Mouse (Mus musculus) hindbrain, embryonic 15.5 days (tissue): ENCODE measurements around the gene Cr1l. TPM values are rescaled to one million over a fixed set of nuclear protein-coding genes. Genes with fewer than 3 reads are reported as not detected.

Experiments
- ATAC-seq: fragments of 200-750 bp; cut with Nextera tagmentation; 2 replicates; pipeline ENCODE4 v1.8.0; 2017; ENCODE audit warnings: low read depth, moderate number of reproducible peaks, moderate TSS enrichment; ENCODE audit not compliant: low FRiP score
- H3K27ac ChIP-seq: fragments of 300-500 bp; sonication (generic); replicated peaks from 2 replicates; pipeline ENCODE4 v1.5.1; 2015; ENCODE audit warnings: mild to moderate bottlenecking, inconsistent platforms
- H3K27me3 ChIP-seq: fragments of 300-500 bp; sonication (generic); 2 replicates; pipeline ENCODE4 v1.6.1; 2015; ENCODE audit warnings: control low read depth, inconsistent platforms
- H3K36me3 ChIP-seq: fragments of 300-500 bp; sonication (generic); 2 replicates; pipeline ENCODE4 v1.6.1; 2015; ENCODE audit warnings: control low read depth, inconsistent platforms
- H3K4me1 ChIP-seq: fragments of 300-500 bp; sonication (generic); replicated peaks from 2 replicates; pipeline ENCODE4 v1.6.1; 2015; ENCODE audit warnings: control low read depth, inconsistent platforms
- H3K4me2 ChIP-seq: fragments of 300-500 bp; sonication (generic); 2 replicates; pipeline ENCODE4 v1.6.1; 2015; ENCODE audit warnings: moderate library complexity, mild to moderate bottlenecking, inconsistent platforms
- H3K4me3 ChIP-seq: fragments of 300-500 bp; sonication (generic); 2 replicates; pipeline ENCODE4 v1.5.1; 2015; ENCODE audit warnings: mild to moderate bottlenecking, inconsistent platforms
- H3K9ac ChIP-seq: fragments of 300-500 bp; sonication (generic); 2 replicates; pipeline ENCODE4 v1.6.1; 2015; ENCODE audit warnings: inconsistent platforms
- H3K9me3 ChIP-seq: fragments of 300-500 bp; sonication (generic); 2 replicates; pipeline ENCODE4 v1.6.1; 2016; ENCODE audit warnings: control low read depth, inconsistent platforms
- WGBS: fragments of 180-500 bp; shearing (Covaris S2); methylation state at CpG from one replicate; pipeline ENCODE4 v1.1.7; 2015; 5-methylcytosine and 5-hydroxymethylcytosine counted together
- polyA plus RNA-seq: library from polyadenylated mRNA; unstranded; fragments of >200 nt; fragmentation: Nextera tagmentation; extraction: Ambion mirVana; gene quantifications from 2 replicates; pipeline ENCODE4 v1.2.1, GENCODE M21; 2015

Gene Cr1l
- 38.9 and 39.0 TPM in 2 replicates for polyA plus RNA-seq

DNA sequence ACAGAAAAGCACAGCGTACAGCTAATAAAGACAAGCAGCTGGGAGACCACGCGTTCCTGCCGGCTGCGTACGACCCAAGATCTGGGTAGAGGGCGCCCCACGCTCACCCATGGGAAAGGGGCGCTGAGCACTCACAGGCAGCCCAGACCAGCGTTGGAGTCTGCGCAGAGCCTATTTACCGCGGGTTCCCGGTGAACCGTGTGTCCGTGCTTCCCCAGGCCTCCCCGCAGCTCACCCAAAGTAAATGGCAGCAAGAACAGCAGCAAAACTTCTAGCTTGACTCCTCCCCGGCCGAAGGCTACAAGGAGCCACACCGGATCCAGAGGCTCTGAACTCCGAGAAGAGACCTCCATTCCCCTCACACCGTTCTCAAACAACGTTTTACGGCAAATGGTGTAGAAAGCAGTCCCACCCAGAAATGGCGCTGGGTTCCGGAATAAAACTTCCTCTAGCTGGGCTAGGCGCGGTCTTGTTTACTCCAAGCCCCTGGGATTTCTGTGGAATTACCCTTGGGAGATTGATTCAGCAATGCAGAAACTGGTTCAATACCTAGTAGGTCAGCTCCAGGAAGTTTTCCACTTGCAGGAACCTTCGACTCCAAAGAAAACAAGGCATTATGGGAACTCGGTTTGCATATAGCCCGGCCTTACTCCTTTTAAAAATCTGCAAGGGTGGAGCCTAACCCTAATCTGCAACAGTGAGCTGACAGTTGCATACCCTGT lies at the start of gene Cr1l:
TSS of gene Cr1l (minus strand) at position 634 of the 722 bp plus-strand sequence.
- peaks cover 14% of the 10 kb centered on the region for H3K36me3 ChIP-seq
- H3K4me1 ChIP-seq = peaks cover 17% of the 10 kb centered on the region
- no peaks in the 10 kb centered on the region for H3K9me3 ChIP-seq
- WGBS = under 1% methylated on average over 31 of the region's 31 CpGs
- peak within 1 kb of the TSS; percentile 61 for H3K4me3 ChIP-seq
- peak; percentile 99 for ATAC-seq
- H3K4me2 ChIP-seq = peak within 1 kb of the TSS; percentile 58
- peak within 1 kb of the TSS; percentile 92 for H3K27ac ChIP-seq
- no peaks in the 10 kb centered on the region for H3K27me3 ChIP-seq
- peak within 1 kb of the TSS; percentile 66 for H3K9ac ChIP-seq

GRCm38 (mm10) chr1:195175980-195176931 lies 44.9 kb upstream of the Cr1l start, which contains the start of gene Cr2:
TSS of gene Cr2 (minus strand) at chr1:195176716.
- Histone ChIP-seq H3K27ac (no peak within 1 kb of the TSS), H3K4me3 (peak within 1 kb of the TSS; percentile 37), H3K4me2 (peak within 1 kb of the TSS; percentile 71), H3K9me3 (no peaks in the 10 kb centered on the region), H3K36me3 (no peaks in the 10 kb centered on the region), H3K9ac (peak within 1 kb of the TSS; percentile 33; the same call in 1 of the 2 replicates), H3K27me3 (no peaks in the 10 kb centered on the region), H3K4me1 (0 out of 2 replicates have a peak, but pooled peaks cover 3% of the 10 kb centered on the region)
- 8% methylated on average over 20 of the region's 20 CpGs for WGBS
- ATAC-seq = peak; percentile 93

DNA sequence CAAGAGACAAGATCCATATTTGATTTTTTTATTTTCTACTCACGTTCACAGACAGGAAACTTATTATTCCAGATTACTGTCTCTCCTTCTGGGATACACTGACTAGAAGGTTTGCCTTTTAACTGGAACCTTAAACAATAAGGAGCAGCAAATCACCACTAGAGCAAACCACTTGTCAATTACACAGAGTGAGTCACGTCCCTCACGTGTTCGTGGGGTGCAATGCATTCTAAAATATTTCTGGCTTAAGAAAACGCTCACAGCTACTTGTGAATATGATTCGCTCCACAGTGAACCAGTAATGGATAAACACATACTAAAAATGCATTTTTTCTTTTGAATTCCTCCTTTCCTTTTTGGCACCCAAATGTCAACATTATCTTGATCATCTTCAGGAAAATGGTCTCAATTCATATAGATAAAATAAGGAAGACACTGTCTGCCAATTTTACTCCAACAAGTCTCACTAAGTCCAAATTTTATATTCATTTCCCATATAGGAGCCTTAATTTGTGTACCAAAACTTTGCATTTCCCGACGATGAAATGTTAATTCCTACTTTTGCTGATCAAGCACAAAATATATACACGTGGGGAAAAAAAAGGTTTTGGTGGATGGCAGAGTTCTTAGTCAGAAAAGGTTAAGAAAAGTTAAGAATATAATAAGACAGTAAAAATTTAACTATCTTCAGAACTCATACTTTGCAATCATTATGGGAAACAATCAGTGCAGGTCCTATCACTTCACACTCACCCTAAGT lies 33.8 kb upstream of the Cr1l start:
- no peak overlapping the region for H3K4me3 ChIP-seq
- no peak overlapping the region for H3K4me2 ChIP-seq
- 86% methylated on average over 9 of the region's 9 CpGs for WGBS
- no peaks in the 10 kb centered on the region for H3K27me3 ChIP-seq
- H3K9ac ChIP-seq = no peak overlapping the region
- H3K36me3 ChIP-seq = no peaks in the 10 kb centered on the region
- H3K4me1 ChIP-seq = no peaks in the 10 kb centered on the region
- H3K27ac ChIP-seq = no peak overlapping the region
- no peak for ATAC-seq
- no peaks in the 10 kb centered on the region for H3K9me3 ChIP-seq

DNA sequence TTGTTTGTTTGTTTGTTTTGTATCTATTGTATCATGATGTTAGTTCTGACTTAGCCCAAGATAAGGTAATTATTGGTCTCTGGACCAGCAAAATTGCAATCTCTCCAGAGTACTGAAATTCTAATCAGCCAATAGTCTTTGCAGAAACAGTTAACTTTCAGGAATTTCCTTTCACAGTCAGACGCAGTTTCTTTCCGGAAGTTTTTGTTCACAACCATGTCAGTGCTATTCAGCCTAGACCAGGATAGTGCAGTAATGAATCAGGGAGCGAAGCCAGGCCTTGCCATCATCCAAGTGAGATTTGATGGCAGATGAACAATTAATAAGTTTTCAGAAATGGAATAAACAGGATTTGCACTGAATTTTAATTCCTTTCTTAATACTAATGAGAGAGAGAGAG lies 684 bp upstream of the Cr1l start:
- H3K4me2 ChIP-seq = peak overlapping the region; percentile 58
- WGBS = 63% methylated on average over 3 of the region's 3 CpGs
- no peak for ATAC-seq
- peaks cover 11% of the 10 kb centered on the region for H3K36me3 ChIP-seq
- no peaks in the 10 kb centered on the region for H3K9me3 ChIP-seq
- no peaks in the 10 kb centered on the region for H3K27me3 ChIP-seq
- H3K4me3 ChIP-seq = peak overlapping the region; percentile 61
- peaks cover 17% of the 10 kb centered on the region for H3K4me1 ChIP-seq
- peak overlapping the region; percentile 66 for H3K9ac ChIP-seq
- peak overlapping the region; percentile 92 for H3K27ac ChIP-seq

GRCm38 (mm10) chr1:195131675-195132015 lies 259 bp upstream of the Cr1l start:
- Histone ChIP-seq H3K27ac (peak overlapping the region; percentile 92), H3K4me2 (peak overlapping the region; percentile 58), H3K9me3 (no peaks in the 10 kb centered on the region), H3K27me3 (no peaks in the 10 kb centered on the region), H3K4me1 (peaks cover 17% of the 10 kb centered on the region), H3K36me3 (peaks cover 13% of the 10 kb centered on the region), H3K4me3 (peak overlapping the region; percentile 61), H3K9ac (peak overlapping the region; percentile 66)
- ATAC-seq = no peak
- 26% methylated on average over 4 of the region's 4 CpGs for WGBS

DNA sequence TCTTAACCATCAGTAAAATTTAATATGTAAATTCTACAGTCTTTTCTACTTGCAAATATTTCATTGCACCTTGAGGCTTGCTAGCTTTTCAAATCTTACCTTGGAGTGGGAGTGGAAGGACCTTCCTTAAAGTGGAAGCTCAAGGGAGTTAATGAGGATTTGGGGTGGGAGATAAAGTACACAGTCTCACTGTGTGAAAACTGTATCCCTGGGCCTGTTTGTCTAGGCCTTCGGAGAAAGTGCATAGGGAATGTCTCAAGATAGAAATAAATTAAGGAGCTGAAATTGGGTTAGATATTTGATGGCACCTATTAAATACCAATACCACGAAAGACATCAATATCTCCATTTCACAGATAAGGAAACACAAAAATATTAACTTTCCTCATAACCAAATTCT lies 907 bp downstream of the Cr1l start:
- Histone ChIP-seq H3K9me3 (no peaks in the 10 kb centered on the region), H3K27ac (peak overlapping the region; percentile 92), H3K9ac (peak overlapping the region; percentile 66), H3K4me1 (peaks cover 17% of the 10 kb centered on the region), H3K27me3 (no peaks in the 10 kb centered on the region), H3K4me2 (peak overlapping the region; percentile 58), H3K36me3 (peaks cover 16% of the 10 kb centered on the region), H3K4me3 (peak overlapping the region; percentile 61)
- WGBS = 8% methylated on average over 2 of the region's 2 CpGs
- peak; percentile 45 for ATAC-seq

- H3K27ac ChIP-seq = no peak overlapping the region
- H3K4me3 ChIP-seq = no peak overlapping the region
- WGBS = 84% methylated on average over 1 of the region's 1 CpGs
- H3K4me2 ChIP-seq = peak overlapping the region; percentile 30
- H3K4me1 ChIP-seq = peaks cover 17% of the 10 kb centered on the region
- no peaks in the 10 kb centered on the region for H3K9me3 ChIP-seq
- no peaks in the 10 kb centered on the region for H3K27me3 ChIP-seq
- H3K9ac ChIP-seq = no peak overlapping the region
- ATAC-seq = no peak
- H3K36me3 ChIP-seq = peaks cover 16% of the 10 kb centered on the region
Observed at GRCm38 (mm10) chr1:195129867-195130266, 1.5 kb downstream of the Cr1l start.

DNA sequence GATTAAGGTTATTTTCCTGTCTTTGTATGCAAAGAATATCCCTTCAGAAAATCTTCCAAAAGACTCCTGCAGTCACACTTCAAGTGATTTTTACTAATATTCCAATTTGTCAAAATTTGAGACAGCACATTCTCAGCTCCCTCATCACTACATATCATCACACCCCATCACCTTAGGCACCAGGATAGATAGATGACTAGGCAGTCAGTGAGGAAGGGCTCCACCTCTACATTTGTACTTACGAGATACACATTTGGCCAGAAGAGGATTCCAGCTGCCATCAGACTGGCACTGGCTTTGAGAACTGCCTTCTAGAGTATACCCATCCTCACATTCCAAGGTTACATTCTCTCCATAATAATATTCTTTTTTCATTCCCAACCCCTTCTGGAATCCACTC lies 17.0 kb downstream of the Cr1l start:
- Histone ChIP-seq H3K27ac (no peak overlapping the region), H3K9me3 (no peaks in the 10 kb centered on the region), H3K4me1 (no peaks in the 10 kb centered on the region), H3K36me3 (peaks cover 41% of the 10 kb centered on the region), H3K27me3 (no peaks in the 10 kb centered on the region), H3K9ac (no peak overlapping the region), H3K4me2 (no peak overlapping the region), H3K4me3 (no peak overlapping the region)
- WGBS = 98% methylated on average over 1 of the region's 1 CpGs
- ATAC-seq = no peak

- WGBS = 95% methylated on average over 4 of the region's 4 CpGs
- Histone ChIP-seq H3K4me1 (no peaks in the 10 kb centered on the region), H3K4me3 (no peak overlapping the region), H3K27me3 (no peaks in the 10 kb centered on the region), H3K9me3 (no peaks in the 10 kb centered on the region), H3K36me3 (peaks cover 44% of the 10 kb centered on the region), H3K27ac (no peak overlapping the region), H3K4me2 (no peak overlapping the region), H3K9ac (no peak overlapping the region)
- ATAC-seq = no peak
Observed at GRCm38 (mm10) chr1:195113621-195114020, 17.8 kb downstream of the Cr1l start.

DNA sequence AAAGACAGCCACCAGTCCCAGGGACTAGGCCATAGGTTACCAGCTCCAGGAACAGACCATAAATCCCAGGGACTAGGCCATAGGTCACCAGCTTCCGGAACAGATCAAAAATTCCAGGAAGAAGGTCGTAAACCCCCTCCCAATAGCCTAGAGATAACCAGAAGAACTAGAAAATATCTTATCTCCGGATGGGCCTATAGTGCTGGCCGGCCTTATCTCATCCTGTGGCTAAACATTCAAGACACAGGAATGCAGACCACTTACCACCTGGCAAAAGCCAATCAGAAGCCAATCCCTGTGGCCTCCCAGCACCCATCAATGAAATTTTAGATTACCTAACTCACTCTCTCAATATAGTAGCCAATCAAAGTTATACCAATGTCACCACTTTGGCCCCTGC lies 30.7 kb downstream of the Cr1l start:
- no peak overlapping the region for H3K27ac ChIP-seq
- H3K9ac ChIP-seq = no peak overlapping the region
- no peaks in the 10 kb centered on the region for H3K9me3 ChIP-seq
- 94% methylated on average over 4 of the region's 4 CpGs for WGBS
- no peaks in the 10 kb centered on the region for H3K4me1 ChIP-seq
- H3K36me3 ChIP-seq = peaks cover 25% of the 10 kb centered on the region
- ATAC-seq = no peak
- no peak overlapping the region for H3K4me3 ChIP-seq
- no peaks in the 10 kb centered on the region for H3K27me3 ChIP-seq
- H3K4me2 ChIP-seq = no peak overlapping the region

GRCm38 (mm10) chr1:195098004-195098403 lies 33.4 kb downstream of the Cr1l start:
- no peaks in the 10 kb centered on the region for H3K9me3 ChIP-seq
- WGBS = 95% methylated on average over 1 of the region's 1 CpGs

More at GRCm38 (mm10) chr1:195098004-195098403, 33.4 kb downstream of the Cr1l start:
- H3K4me1 ChIP-seq = no peaks in the 10 kb centered on the region
- no peak overlapping the region for H3K4me2 ChIP-seq
- H3K27me3 ChIP-seq = no peaks in the 10 kb centered on the region
- ATAC-seq = no peak
- H3K9ac ChIP-seq = no peak overlapping the region
- no peak overlapping the region for H3K4me3 ChIP-seq
- peaks cover 16% of the 10 kb centered on the region for H3K36me3 ChIP-seq
- H3K27ac ChIP-seq = no peak overlapping the region
